Mouse (Mus musculus) liver, postnatal 0 days (tissue): Measurements from ENCODE around the gene Pamr1. TPM values are rescaled to one million over a fixed set of nuclear protein-coding genes. Genes with fewer than 3 reads are reported as not detected.
A peak's percentile ranks its signal among the peaks of the same experiment; 100 is the strongest.

Experiments used
- ATAC-seq: fragments of 200-750 bp; cut with Nextera tagmentation; 2 replicates; pipeline ENCODE4 v1.8.0; 2017; ENCODE audit warnings: mild to moderate bottlenecking, moderate library complexity
- DNase-seq: peaks from one replicate; pipeline ENCODE4 v3.0.0-alpha.2; 2016
- H3K27ac ChIP-seq: fragments of 300-500 bp; sonication (generic); 2 replicates; pipeline ENCODE4 v1.5.1; 2014; ENCODE audit warnings: antibody characterized with exemption, moderate library complexity, mild to moderate bottlenecking, low read depth
- H3K27me3 ChIP-seq: fragments of 300-500 bp; sonication (generic); 2 replicates; pipeline ENCODE4 v1.6.1; 2014; ENCODE audit warnings: low read length, control low read depth, mixed read lengths; ENCODE audit not compliant: insufficient read depth
- H3K36me3 ChIP-seq: fragments of 300-500 bp; sonication (generic); replicated peaks from 2 replicates; pipeline ENCODE4 v1.6.1; 2014; ENCODE audit warnings: mild to moderate bottlenecking, control low read depth, low read length, moderate library complexity, mixed read lengths; ENCODE audit not compliant: insufficient read depth
- H3K4me1 ChIP-seq: fragments of 300-500 bp; sonication (generic); 2 replicates; pipeline ENCODE4 v1.6.1; 2014; ENCODE audit warnings: antibody characterized with exemption, mild to moderate bottlenecking, control low read depth; ENCODE audit not compliant: insufficient read depth
- H3K4me2 ChIP-seq: fragments of 300-500 bp; sonication (generic); 2 replicates; pipeline ENCODE4 v1.6.1; 2014; ENCODE audit warnings: low read depth, mild to moderate bottlenecking, low read length, moderate library complexity, mixed read lengths
- H3K4me3 ChIP-seq: fragments of 300-500 bp; sonication (generic); 2 replicates; pipeline ENCODE4 v1.5.1; 2014; ENCODE audit warnings: low read depth, low read length
- H3K9ac ChIP-seq: fragments of 300-500 bp; sonication (generic); replicated peaks from 2 replicates; pipeline ENCODE4 v1.6.1; 2014; ENCODE audit warnings: mild to moderate bottlenecking, moderate library complexity
- H3K9me3 ChIP-seq: fragments of 300-500 bp; sonication (generic); 2 replicates; pipeline ENCODE4 v1.6.1; 2016; ENCODE audit warnings: mild to moderate bottlenecking, control low read depth, low read length, mixed read lengths
- CTCF ChIP-seq: sonication (generic); IDR thresholded peaks from 2 replicates; pipeline ENCODE4 v1.5.1; 2016; ENCODE audit warnings: antibody characterized with exemption, low read depth
- EP300 ChIP-seq: IDR thresholded peaks from 2 replicates; pipeline ENCODE4 v1.6.1; 2016; ENCODE audit warnings: antibody characterized with exemption, low read depth, mild to moderate bottlenecking
- WGBS: fragments of 180-500 bp; shearing (Covaris S2); extraction: QIAGEN DNeasy Blood & Tissue Kit; methylation state at CpG from one replicate; pipeline ENCODE4 v1.1.7; 2014; ENCODE audit not compliant: insufficient replicate concordance; 5-methylcytosine and 5-hydroxymethylcytosine counted together
- polyA plus RNA-seq: library from polyadenylated mRNA; unstranded; fragments of >200 nt; fragmentation: Nextera tagmentation; extraction: Ambion mirVana; gene quantifications from 2 replicates; pipeline ENCODE4 v1.2.1, GENCODE M21; 2015

Pamr1 gene
- polyA plus RNA-seq, 1 experiment from 2014 or later = 6.2 TPM

GRCm38 (mm10) chr2:102552095-102552537 is 2.3 kb downstream of the Pamr1 start:
- WGBS = 31% methylated on average over 5 of the region's 5 CpGs
- DNase-seq (no peak), ATAC-seq (no peak)
- no peaks in the 10 kb centered on the region for H3K9me3 ChIP-seq
- H3K4me1 ChIP-seq = peaks cover 6% of the 10 kb centered on the region
- H3K27ac ChIP-seq = peak overlapping the region; percentile 16; the same call in 1 of the 2 replicates
- no peaks in the 10 kb centered on the region; the same call in 1 of the 2 replicates for H3K27me3 ChIP-seq
- H3K4me2 ChIP-seq = peak overlapping the region; percentile 42; the same call in 1 of the 2 replicates
- no peaks in the 10 kb centered on the region for H3K36me3 ChIP-seq
- no peak overlapping the region for H3K4me3 ChIP-seq
- TF ChIP-seq EP300 = no peak
- no peak for TF ChIP-seq CTCF
- no peak overlapping the region for H3K9ac ChIP-seq

- Histone ChIP-seq H3K36me3 (no peaks in the 10 kb centered on the region), H3K9ac (no peak overlapping the region), H3K4me1 (peaks cover 2% of the 10 kb centered on the region; the same call in 1 of the 2 replicates), H3K27ac (no peak overlapping the region), H3K4me2 (no peak overlapping the region), H3K4me3 (no peak overlapping the region), H3K9me3 (no peaks in the 10 kb centered on the region), H3K27me3 (no peaks in the 10 kb centered on the region)
- DNase-seq (no peak), ATAC-seq (no peak)
- TF ChIP-seq EP300 (no peak), CTCF (no peak)
- WGBS = 66% methylated on average over 4 of the region's 4 CpGs
These were observed 7.3 kb downstream of the Pamr1 start for GRCm38 (mm10) chr2:102557085-102557484.

GRCm38 (mm10) chr2:102558965-102559364 is 9.2 kb downstream of the Pamr1 start:
- TF ChIP-seq CTCF (no peak), EP300 (no peak)
- no peak for ATAC-seq
- no peaks in the 10 kb centered on the region for H3K27me3 ChIP-seq
- WGBS = 74% methylated on average over 12 of the region's 12 CpGs
- H3K4me2 ChIP-seq = no peak overlapping the region
- no peak for DNase-seq
- H3K36me3 ChIP-seq = no peaks in the 10 kb centered on the region
- no peak overlapping the region for H3K27ac ChIP-seq
- no peaks in the 10 kb centered on the region for H3K9me3 ChIP-seq
- H3K4me1 ChIP-seq = no peaks in the 10 kb centered on the region
- no peak overlapping the region for H3K9ac ChIP-seq
- no peak overlapping the region for H3K4me3 ChIP-seq

GRCm38 (mm10) chr2:102563848-102564247 is 14.0 kb downstream of the Pamr1 start:
- Histone ChIP-seq H3K27ac (no peak overlapping the region), H3K9ac (no peak overlapping the region), H3K4me3 (no peak overlapping the region), H3K27me3 (no peaks in the 10 kb centered on the region), H3K4me2 (no peak overlapping the region), H3K9me3 (no peaks in the 10 kb centered on the region), H3K36me3 (no peaks in the 10 kb centered on the region), H3K4me1 (no peaks in the 10 kb centered on the region)
- DNase-seq (no peak), ATAC-seq (no peak)
- 63% methylated on average over 1 of the region's 1 CpGs for WGBS
- TF ChIP-seq CTCF (no peak), EP300 (no peak)

GRCm38 (mm10) chr2:102579248-102579647 is 29.4 kb downstream of the Pamr1 start:
- H3K36me3 ChIP-seq = no peaks in the 10 kb centered on the region
- WGBS = 63% methylated on average over 4 of the region's 4 CpGs
- H3K4me1 ChIP-seq = no peaks in the 10 kb centered on the region
- DNase-seq (no peak), ATAC-seq (no peak)
- no peaks in the 10 kb centered on the region for H3K27me3 ChIP-seq
- no peak overlapping the region for H3K4me2 ChIP-seq
- no peak overlapping the region for H3K9ac ChIP-seq
- no peaks in the 10 kb centered on the region for H3K9me3 ChIP-seq
- H3K4me3 ChIP-seq = no peak overlapping the region
- H3K27ac ChIP-seq = no peak overlapping the region
- no peak for TF ChIP-seq CTCF
- TF ChIP-seq EP300 = no peak

- no peaks in the 10 kb centered on the region for H3K27me3 ChIP-seq
- no peaks in the 10 kb centered on the region for H3K36me3 ChIP-seq
- WGBS = 36% methylated on average over 2 of the region's 2 CpGs
- TF ChIP-seq CTCF = peak; percentile 77
- TF ChIP-seq EP300 = no peak
- no peak overlapping the region for H3K4me3 ChIP-seq
- H3K4me1 ChIP-seq = no peaks in the 10 kb centered on the region
- H3K4me2 ChIP-seq = no peak overlapping the region
- no peak overlapping the region for H3K9ac ChIP-seq
- ATAC-seq (no peak), DNase-seq (peak; percentile 17)
- H3K9me3 ChIP-seq = no peaks in the 10 kb centered on the region
- H3K27ac ChIP-seq = no peak overlapping the region
These were observed 40.2 kb downstream of the Pamr1 start for GRCm38 (mm10) chr2:102589977-102590376.

GRCm38 (mm10) chr2:102594535-102594934 is 44.7 kb downstream of the Pamr1 start:
- DNase-seq (no peak), ATAC-seq (0 out of 2 replicates have a peak, but pooled peaks have one; percentile 31)
- H3K27ac ChIP-seq = no peak overlapping the region
- no peaks in the 10 kb centered on the region for H3K36me3 ChIP-seq
- H3K27me3 ChIP-seq = no peaks in the 10 kb centered on the region
- WGBS = 30% methylated on average over 1 of the region's 1 CpGs
- H3K9ac ChIP-seq = no peak overlapping the region
- no peaks in the 10 kb centered on the region for H3K9me3 ChIP-seq
- TF ChIP-seq CTCF (no peak), EP300 (no peak)
- no peak overlapping the region for H3K4me2 ChIP-seq
- H3K4me3 ChIP-seq = no peak overlapping the region
- H3K4me1 ChIP-seq = no peaks in the 10 kb centered on the region
